Mouse (Mus musculus): ENCODE measurements around the gene Osbpl5.

DNA sequence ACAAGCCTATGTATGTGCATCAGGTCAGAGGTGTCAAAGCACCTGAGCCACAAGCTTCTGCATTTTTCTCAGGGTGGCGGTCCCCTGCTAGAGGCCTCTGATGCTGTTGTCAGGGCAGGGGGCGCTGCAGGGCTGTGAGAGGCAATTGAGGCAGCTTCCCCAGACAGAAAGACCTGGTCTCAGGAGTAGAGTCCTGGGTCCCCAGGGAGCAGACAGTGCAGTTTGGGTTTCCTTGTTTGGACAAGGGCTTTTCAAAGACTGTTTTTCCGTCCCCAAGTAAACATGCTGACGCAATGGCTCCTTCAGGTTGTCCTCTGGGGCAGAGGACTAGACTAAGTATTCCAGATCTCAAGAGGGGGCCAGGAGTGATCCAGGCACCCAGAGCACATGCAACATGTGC is 30.4 kb downstream of the Osbpl5 start:
- TF ChIP-seq GATA1 (IDR thresholded peaks at IDR 0.05; ENCODE audit: borderline replicate concordance, low read length) (no peak), FLI1 (IDR thresholded peaks at IDR 0.05; ENCODE audit: low read length) (no peak)

Measured in megakaryocyte, embryonic 14.5 days (primary cell).